Mouse (Mus musculus) midbrain, embryonic 11.5 days (tissue): ENCODE measurements around the gene Rassf2. TPM values are rescaled to one million over a fixed set of nuclear protein-coding genes. Genes with fewer than 3 reads are reported as not detected.

Experiments
- ATAC-seq: fragments of 200-750 bp; cut with Nextera tagmentation; 2 replicates; pipeline ENCODE4 v1.8.0; 2017; ENCODE audit warnings: moderate TSS enrichment, moderate library complexity; ENCODE audit not compliant: low FRiP score
- DNase-seq: peaks from one replicate; pipeline ENCODE4 v3.0.0; 2015; ENCODE audit warnings: low spot score; ENCODE audit errors: missing footprints
- H3K27ac ChIP-seq: fragments of 300-500 bp; sonication (generic); 2 replicates; pipeline ENCODE4 v1.5.1; 2014; ENCODE audit warnings: low read depth, low read length
- H3K27me3 ChIP-seq: fragments of 300-500 bp; sonication (generic); 2 replicates; pipeline ENCODE4 v1.6.1; 2014; ENCODE audit warnings: mild to moderate bottlenecking, low read length, moderate library complexity, mixed read lengths; ENCODE audit not compliant: control insufficient read depth, insufficient read depth
- H3K36me3 ChIP-seq: fragments of 300-500 bp; sonication (generic); 2 replicates; pipeline ENCODE4 v1.6.1; 2014; ENCODE audit warnings: mild to moderate bottlenecking, low read length, moderate library complexity, mixed read lengths; ENCODE audit not compliant: control insufficient read depth, insufficient read depth
- H3K4me1 ChIP-seq: fragments of 300-500 bp; sonication (generic); 2 replicates; pipeline ENCODE4 v1.6.1; 2014; ENCODE audit warnings: low read length; ENCODE audit not compliant: control insufficient read depth, insufficient read depth
- H3K4me2 ChIP-seq: fragments of 300-500 bp; sonication (generic); 2 replicates; pipeline ENCODE4 v1.6.1; 2014; ENCODE audit warnings: mild to moderate bottlenecking, moderate library complexity
- H3K4me3 ChIP-seq: fragments of 300-500 bp; sonication (generic); 2 replicates; pipeline ENCODE4 v1.5.1; 2014; ENCODE audit warnings: low read depth, low read length
- H3K9ac ChIP-seq: fragments of 300-500 bp; sonication (generic); 2 replicates; pipeline ENCODE4 v1.6.1; 2014; ENCODE audit warnings: low read length
- H3K9me3 ChIP-seq: fragments of 300-500 bp; sonication (generic); 2 replicates; pipeline ENCODE4 v1.6.1; 2016; ENCODE audit warnings: low read length; ENCODE audit not compliant: control insufficient read depth
- WGBS: fragments of 180-500 bp; shearing (Covaris S2); extraction: QIAGEN DNeasy Blood & Tissue Kit; methylation state at CpG from one replicate; pipeline ENCODE4 v1.1.7; 2014; 5-methylcytosine and 5-hydroxymethylcytosine counted together
- polyA plus RNA-seq: library from polyadenylated mRNA; unstranded; fragments of >200 nt; fragmentation: Nextera tagmentation; extraction: Ambion mirVana; gene quantifications from 2 replicates; pipeline ENCODE4 v1.2.1, GENCODE M21; 2014

The Rassf2 gene
- polyA plus RNA-seq, 1 experiment from 2014 or later: 32.3 TPM

- ATAC-seq (no peak), DNase-seq (no peak)
- H3K27me3 ChIP-seq: no peaks in the 10 kb centered on the region
- H3K4me3 ChIP-seq: no peak overlapping the region
- H3K4me1 ChIP-seq: no peaks in the 10 kb centered on the region
- H3K4me2 ChIP-seq: no peak overlapping the region
- H3K36me3 ChIP-seq: no peaks in the 10 kb centered on the region
- no peak overlapping the region for H3K9ac ChIP-seq
- whole genome bisulfite sequencing: 46% methylated on average over 3 of the region's 3 CpGs
- no peak overlapping the region for H3K27ac ChIP-seq
- H3K9me3 ChIP-seq: no peaks in the 10 kb centered on the region
Measured at GRCm38 (mm10) chr2:131987950-131988349, 42.1 kb downstream of the Rassf2 start.

- no peaks in the 10 kb centered on the region for H3K27me3 ChIP-seq
- no peak overlapping the region for H3K4me2 ChIP-seq
- peak; percentile 92 for DNase-seq
- WGBS: 26% methylated on average over 6 of the region's 6 CpGs
- no peaks in the 10 kb centered on the region for H3K36me3 ChIP-seq
- no peaks in the 10 kb centered on the region for H3K9me3 ChIP-seq
- no peak overlapping the region for H3K4me3 ChIP-seq
- H3K4me1 ChIP-seq: no peaks in the 10 kb centered on the region
- ATAC-seq: peak; percentile 83
- no peak overlapping the region for H3K27ac ChIP-seq
- no peak overlapping the region for H3K9ac ChIP-seq
Measured at GRCm38 (mm10) chr2:131982546-131983196, 47.4 kb downstream of the Rassf2 start.

- ATAC-seq: no peak
- 49% methylated on average over 9 of the region's 9 CpGs for WGBS
- Histone ChIP-seq H3K27ac (no peak overlapping the region), H3K36me3 (no peaks in the 10 kb centered on the region), H3K9me3 (no peaks in the 10 kb centered on the region), H3K27me3 (no peaks in the 10 kb centered on the region), H3K4me2 (no peak overlapping the region), H3K4me1 (no peaks in the 10 kb centered on the region), H3K4me3 (no peak overlapping the region), H3K9ac (no peak overlapping the region)
- no peak for DNase-seq
Measured at GRCm38 (mm10) chr2:131980866-131981265, 49.2 kb downstream of the Rassf2 start.

- H3K27ac ChIP-seq: no peak overlapping the region
- no peaks in the 10 kb centered on the region for H3K27me3 ChIP-seq
- H3K9ac ChIP-seq: no peak overlapping the region
- DNase-seq (no peak), ATAC-seq (no peak)
- H3K4me3 ChIP-seq: no peak overlapping the region
- H3K9me3 ChIP-seq: no peaks in the 10 kb centered on the region
- no peaks in the 10 kb centered on the region for H3K36me3 ChIP-seq
- WGBS: 83% methylated on average over 3 of the region's 3 CpGs
- H3K4me1 ChIP-seq: no peaks in the 10 kb centered on the region
- H3K4me2 ChIP-seq: no peak overlapping the region
Measured at GRCm38 (mm10) chr2:131976663-131977062, 53.4 kb downstream of the Rassf2 start.

GRCm38 (mm10) chr2:131971098-131971497, 59.0 kb downstream of the Rassf2 start:
- no peaks in the 10 kb centered on the region for H3K4me1 ChIP-seq
- no peaks in the 10 kb centered on the region for H3K27me3 ChIP-seq
- WGBS: 82% methylated on average over 4 of the region's 4 CpGs
- no peak for DNase-seq
- no peak overlapping the region for H3K9ac ChIP-seq
- no peak for ATAC-seq
- no peaks in the 10 kb centered on the region for H3K36me3 ChIP-seq
- no peaks in the 10 kb centered on the region for H3K9me3 ChIP-seq
- no peak overlapping the region for H3K27ac ChIP-seq
- no peak overlapping the region for H3K4me2 ChIP-seq
- no peak overlapping the region for H3K4me3 ChIP-seq

- WGBS: 93% methylated on average over 2 of the region's 2 CpGs
- no peak for ATAC-seq
Measured at GRCm38 (mm10) chr2:131970597-131970996, 59.5 kb downstream of the Rassf2 start.

GRCm38 (mm10) chr2:131961671-131962070, 68.4 kb downstream of the Rassf2 start:
- Histone ChIP-seq H3K4me3 (no peak overlapping the region), H3K27ac (no peak overlapping the region), H3K36me3 (no peaks in the 10 kb centered on the region), H3K9me3 (no peaks in the 10 kb centered on the region), H3K9ac (no peak overlapping the region), H3K27me3 (no peaks in the 10 kb centered on the region), H3K4me2 (no peak overlapping the region), H3K4me1 (no peaks in the 10 kb centered on the region)
- WGBS: 67% methylated on average over 2 of the region's 2 CpGs
- ATAC-seq: no peak
- DNase-seq: no peak

More at GRCm38 (mm10) chr2:131970597-131970996, 59.5 kb downstream of the Rassf2 start:
- DNase-seq: no peak
- Histone ChIP-seq H3K4me2 (no peak overlapping the region), H3K4me3 (no peak overlapping the region), H3K9ac (no peak overlapping the region), H3K27ac (no peak overlapping the region), H3K36me3 (no peaks in the 10 kb centered on the region), H3K27me3 (no peaks in the 10 kb centered on the region), H3K4me1 (no peaks in the 10 kb centered on the region), H3K9me3 (no peaks in the 10 kb centered on the region)

- no peak overlapping the region for H3K4me3 ChIP-seq
- ATAC-seq (no peak), DNase-seq (peak; percentile 72)
- no peaks in the 10 kb centered on the region for H3K9me3 ChIP-seq
- no peak overlapping the region for H3K27ac ChIP-seq
- peaks cover 5% of the 10 kb centered on the region; the same call in 1 of the 2 replicates for H3K4me1 ChIP-seq
- H3K36me3 ChIP-seq: no peaks in the 10 kb centered on the region
- peaks cover 15% of the 10 kb centered on the region for H3K27me3 ChIP-seq
- 59% methylated on average over 9 of the region's 9 CpGs for WGBS
- no peak overlapping the region for H3K9ac ChIP-seq
- H3K4me2 ChIP-seq: no peak overlapping the region
Measured at GRCm38 (mm10) chr2:131957731-131958222, 72.3 kb downstream of the Rassf2 start.

- Histone ChIP-seq H3K27me3 (peaks cover 16% of the 10 kb centered on the region), H3K4me1 (peaks cover 5% of the 10 kb centered on the region; the same call in 1 of the 2 replicates), H3K27ac (no peak overlapping the region), H3K9ac (no peak overlapping the region), H3K4me3 (no peak overlapping the region), H3K36me3 (no peaks in the 10 kb centered on the region), H3K4me2 (no peak overlapping the region), H3K9me3 (no peaks in the 10 kb centered on the region)
- no peak for ATAC-seq
- DNase-seq: peak; percentile 56
- WGBS: 82% methylated on average over 7 of the region's 7 CpGs
Measured at GRCm38 (mm10) chr2:131956336-131957256, 73.5 kb downstream of the Rassf2 start.
